Mouse (Mus musculus) hindbrain, embryonic 15.5 days (tissue): ENCODE data around the gene Pgm2. TPM values are rescaled to one million over a fixed set of nuclear protein-coding genes. Genes with fewer than 3 reads are reported as not detected.

ENCODE experiments used
- ATAC-seq: fragments of 200-750 bp; cut with Nextera tagmentation; 2 replicates; pipeline ENCODE4 v1.8.0; 2017; ENCODE audit warnings: low read depth, moderate number of reproducible peaks, moderate TSS enrichment; ENCODE audit not compliant: low FRiP score
- H3K27ac ChIP-seq: fragments of 300-500 bp; sonication (generic); replicated peaks from 2 replicates; pipeline ENCODE4 v1.5.1; 2015; ENCODE audit warnings: mild to moderate bottlenecking, inconsistent platforms
- H3K27me3 ChIP-seq: fragments of 300-500 bp; sonication (generic); 2 replicates; pipeline ENCODE4 v1.6.1; 2015; ENCODE audit warnings: control low read depth, inconsistent platforms
- H3K36me3 ChIP-seq: fragments of 300-500 bp; sonication (generic); 2 replicates; pipeline ENCODE4 v1.6.1; 2015; ENCODE audit warnings: control low read depth, inconsistent platforms
- H3K4me1 ChIP-seq: fragments of 300-500 bp; sonication (generic); replicated peaks from 2 replicates; pipeline ENCODE4 v1.6.1; 2015; ENCODE audit warnings: control low read depth, inconsistent platforms
- H3K4me2 ChIP-seq: fragments of 300-500 bp; sonication (generic); 2 replicates; pipeline ENCODE4 v1.6.1; 2015; ENCODE audit warnings: moderate library complexity, mild to moderate bottlenecking, inconsistent platforms
- H3K4me3 ChIP-seq: fragments of 300-500 bp; sonication (generic); 2 replicates; pipeline ENCODE4 v1.5.1; 2015; ENCODE audit warnings: mild to moderate bottlenecking, inconsistent platforms
- H3K9ac ChIP-seq: fragments of 300-500 bp; sonication (generic); 2 replicates; pipeline ENCODE4 v1.6.1; 2015; ENCODE audit warnings: inconsistent platforms
- H3K9me3 ChIP-seq: fragments of 300-500 bp; sonication (generic); 2 replicates; pipeline ENCODE4 v1.6.1; 2016; ENCODE audit warnings: control low read depth, inconsistent platforms
- WGBS: fragments of 180-500 bp; shearing (Covaris S2); methylation state at CpG from one replicate; pipeline ENCODE4 v1.1.7; 2015; 5-methylcytosine and 5-hydroxymethylcytosine counted together
- microRNA-seq: library from miRNA; unstranded; fragments of <30 nt; microRNA quantifications from one replicate; pipeline ENCODE4, GENCODE M21; 2016
- polyA plus RNA-seq: library from polyadenylated mRNA; unstranded; fragments of >200 nt; fragmentation: Nextera tagmentation; extraction: Ambion mirVana; gene quantifications from 2 replicates; pipeline ENCODE4 v1.2.1, GENCODE M21; 2015

Gene Pgm2
- polyA plus RNA-seq, 1 experiment from 2014 or later = 17.8 TPM

DNA sequence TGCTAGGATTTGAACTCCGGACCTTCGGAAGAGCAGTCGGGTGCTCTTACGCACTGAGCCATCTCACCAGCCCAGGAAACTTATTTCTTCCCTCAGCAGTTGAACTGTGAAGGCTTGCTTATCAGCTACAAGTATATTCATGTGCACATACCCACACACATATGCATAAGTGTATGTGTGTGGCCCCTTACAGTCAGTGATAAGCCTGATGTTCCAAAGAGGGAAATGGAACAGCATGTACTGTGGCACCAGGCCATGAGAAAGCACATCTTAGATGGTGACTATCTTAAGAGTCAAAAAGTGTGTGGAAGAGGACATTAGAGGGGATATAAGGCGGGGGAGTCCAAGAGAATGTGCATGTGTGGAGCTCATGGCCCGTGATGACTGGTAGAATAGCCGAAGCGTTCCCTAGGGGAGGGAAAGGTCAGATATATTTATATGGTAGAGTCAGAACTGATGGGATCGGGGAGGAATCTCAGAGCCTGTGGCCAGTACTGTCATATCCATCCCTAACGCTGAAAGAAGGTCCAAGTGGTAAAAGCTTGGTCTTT, 76.3 kb downstream of the Pgm2 start:
- Histone ChIP-seq H3K9me3 (no peaks in the 10 kb centered on the region), H3K27ac (no peak overlapping the region), H3K27me3 (no peaks in the 10 kb centered on the region), H3K4me1 (no peaks in the 10 kb centered on the region), H3K4me2 (no peak overlapping the region), H3K36me3 (no peaks in the 10 kb centered on the region), H3K4me3 (no peak overlapping the region), H3K9ac (no peak overlapping the region)
- 95% methylated on average over 10 of the region's 10 CpGs for WGBS
- ATAC-seq = no peak

DNA sequence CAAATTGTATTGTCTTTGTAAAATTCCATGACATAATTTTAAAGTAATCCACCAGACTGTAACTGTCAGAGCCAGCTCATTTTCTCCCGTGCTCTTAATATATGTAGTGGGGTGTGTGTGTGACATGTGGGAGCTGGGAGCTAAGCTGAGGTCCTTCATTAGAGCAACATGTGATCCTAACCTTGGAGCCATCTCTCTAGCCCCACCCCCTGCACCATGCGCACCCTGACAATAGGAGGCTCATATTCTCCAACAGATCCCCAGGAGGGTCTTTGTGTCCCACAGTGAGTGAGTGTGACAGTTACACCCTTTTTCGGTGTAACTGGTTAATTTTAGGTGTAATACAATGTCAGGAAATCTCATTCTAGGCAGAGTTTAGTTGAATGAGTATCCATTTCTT, 80.1 kb downstream of the Pgm2 start:
- 0 out of 2 replicates have a peak, but pooled peaks have one; percentile 27 for ATAC-seq

DNA sequence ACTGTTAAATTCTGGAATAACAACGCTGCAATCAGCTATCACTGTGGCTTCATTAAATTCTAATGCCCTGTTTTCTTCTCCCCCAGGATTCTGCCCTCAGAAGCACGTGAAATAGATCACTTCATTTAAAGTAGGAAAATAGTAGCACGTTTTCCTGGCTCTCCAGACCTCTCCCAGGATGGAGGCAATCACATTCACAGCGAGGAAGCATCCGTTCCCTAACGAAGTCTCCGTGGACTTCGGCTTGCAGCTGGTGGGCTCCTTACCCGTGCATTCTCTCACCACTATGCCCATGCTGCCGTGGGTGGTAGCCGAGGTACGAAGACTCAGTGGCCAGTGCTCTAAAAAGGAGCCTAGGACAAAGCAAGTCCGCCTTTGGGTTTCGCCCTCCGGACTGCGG, 80.6 kb downstream of the Pgm2 start:
- H3K4me3 ChIP-seq = no peak overlapping the region
- ATAC-seq = no peak
- H3K36me3 ChIP-seq = no peaks in the 10 kb centered on the region
- H3K4me2 ChIP-seq = no peak overlapping the region
- H3K4me1 ChIP-seq = no peaks in the 10 kb centered on the region
- H3K27ac ChIP-seq = no peak overlapping the region
- no peaks in the 10 kb centered on the region for H3K27me3 ChIP-seq
- H3K9me3 ChIP-seq = no peaks in the 10 kb centered on the region
- H3K9ac ChIP-seq = no peak overlapping the region
- 65% methylated on average over 16 of the region's 16 CpGs for WGBS

More for the DNA sequence above, 80.1 kb downstream of the Pgm2 start:
- Histone ChIP-seq H3K9me3 (no peaks in the 10 kb centered on the region), H3K27ac (no peak overlapping the region), H3K4me1 (no peaks in the 10 kb centered on the region), H3K9ac (no peak overlapping the region), H3K4me2 (no peak overlapping the region), H3K36me3 (no peaks in the 10 kb centered on the region), H3K27me3 (no peaks in the 10 kb centered on the region), H3K4me3 (no peak overlapping the region)
- 58% methylated on average over 3 of the region's 3 CpGs for WGBS

DNA sequence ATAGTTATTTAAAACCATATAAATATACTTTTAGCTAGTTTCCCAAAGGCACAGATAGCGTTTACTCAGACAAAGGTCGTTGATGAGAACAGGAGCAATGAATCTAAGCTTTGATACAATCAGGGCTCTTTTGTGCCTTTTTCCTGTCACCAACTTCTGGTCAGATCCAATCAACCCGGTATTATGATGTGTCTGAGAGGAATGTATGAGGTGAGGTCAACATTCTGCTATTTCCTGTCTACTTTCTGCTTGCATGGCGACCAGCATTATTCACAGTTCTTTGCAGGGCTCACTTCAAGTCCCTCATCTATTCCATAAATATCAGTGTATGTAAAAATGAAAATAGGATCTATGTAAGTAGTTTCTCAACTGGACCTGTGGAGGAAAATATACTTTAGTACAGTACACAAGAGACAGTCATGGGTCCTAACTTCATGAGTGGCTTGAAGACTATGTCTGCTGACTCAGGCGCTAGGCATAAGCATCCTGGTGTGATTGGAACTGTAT, 81.7 kb downstream of the Pgm2 start:
- no peaks in the 10 kb centered on the region for H3K4me1 ChIP-seq

More for the DNA sequence above, 81.7 kb downstream of the Pgm2 start:
- no peak for ATAC-seq
- H3K36me3 ChIP-seq = no peaks in the 10 kb centered on the region
- no peak overlapping the region for H3K27ac ChIP-seq
- H3K4me3 ChIP-seq = no peak overlapping the region
- H3K9me3 ChIP-seq = no peaks in the 10 kb centered on the region
- no peak overlapping the region for H3K9ac ChIP-seq
- H3K4me2 ChIP-seq = no peak overlapping the region
- 78% methylated on average over 5 of the region's 5 CpGs for WGBS
- no peaks in the 10 kb centered on the region for H3K27me3 ChIP-seq

Small RNA genes within 50 kb of the gene (microRNA-seq; reads per million reads assigned to microRNA genes)
- not detected for gene Gm22395
- not detected for gene Gm23967

Other genes with a start within 250 kb of the Pgm2 start
- 8.8 and 9.5 TPM in 2 replicates for gene Rell1, start 124.1 kb upstream of the Pgm2 start, polyA plus RNA-seq
- 10.5 and 10.9 TPM in 2 replicates for gene Tbc1d1, start 63.4 kb downstream of the Pgm2 start, polyA plus RNA-seq